Mouse (Mus musculus) brain, adult 2 months (tissue): ENCODE measurements at regions not wholly inside any gene's neighbourhood (a gene's known extent, or its start where the extent isn't known, plus 50 kb on each side); places are given as distances from the start of the nearest gene placed in this dataset.

Source experiments
- DNase-seq: peaks from one replicate; pipeline ENCODE4 v3.0.0; 2011; ENCODE audit warnings: low read depth, low spot score

GRCm38 (mm10) chr2:17290709-17291108 is 440.6 kb downstream of the Nebl start:
- DNase-seq: no peak

GRCm38 (mm10) chr2:17287598-17287997 is 443.7 kb downstream of the Nebl start:
- no peak for DNase-seq

GRCm38 (mm10) chr2:17249960-17250359 is 481.3 kb downstream of the Nebl start:
- DNase-seq: peak; percentile 2

GRCm38 (mm10) chr2:17245821-17246220 is 485.4 kb downstream of the Nebl start:
- peak; percentile 59 for DNase-seq

DNA sequence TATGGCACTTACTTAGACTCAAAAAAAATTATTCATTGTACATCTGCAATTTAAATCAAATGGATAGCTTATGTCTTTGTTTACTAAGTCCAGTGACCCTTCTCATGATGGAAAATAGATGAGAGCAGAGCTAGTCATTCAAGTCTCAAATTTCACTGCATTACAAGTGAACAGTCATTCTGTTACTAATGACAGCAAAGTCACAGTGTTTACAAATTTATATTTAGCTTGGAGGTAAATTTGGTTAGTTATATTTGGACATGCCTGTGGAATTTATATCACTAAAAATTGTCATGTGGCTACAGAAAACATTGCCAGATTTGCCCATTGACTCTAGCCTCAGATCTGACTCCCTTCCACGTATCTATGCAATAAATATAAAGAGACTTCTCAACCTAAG is 515.7 kb downstream of the Nebl start:
- no peak for DNase-seq

GRCm38 (mm10) chr2:17214881-17215280 is 516.4 kb downstream of the Nebl start:
- no peak for DNase-seq

DNA sequence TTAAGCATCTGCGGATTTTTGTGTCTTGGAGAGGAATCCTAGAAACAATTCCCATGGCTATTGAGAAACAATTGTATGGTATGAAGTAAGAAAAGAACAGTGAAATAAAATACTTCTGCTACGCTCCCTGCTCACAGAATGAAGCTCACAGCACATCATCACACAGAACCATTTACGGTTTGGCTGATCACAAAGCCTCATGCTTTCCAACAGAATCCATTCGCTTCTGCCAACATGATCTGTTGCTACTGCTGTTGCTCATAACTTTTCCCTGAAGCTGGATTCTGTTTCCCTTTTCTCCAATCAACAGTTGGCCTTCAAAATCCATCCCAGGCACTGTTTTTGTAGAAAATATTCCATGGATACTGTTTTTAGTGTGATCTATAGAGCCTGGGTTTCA is 518.7 kb downstream of the Nebl start:
- DNase-seq: no peak

DNA sequence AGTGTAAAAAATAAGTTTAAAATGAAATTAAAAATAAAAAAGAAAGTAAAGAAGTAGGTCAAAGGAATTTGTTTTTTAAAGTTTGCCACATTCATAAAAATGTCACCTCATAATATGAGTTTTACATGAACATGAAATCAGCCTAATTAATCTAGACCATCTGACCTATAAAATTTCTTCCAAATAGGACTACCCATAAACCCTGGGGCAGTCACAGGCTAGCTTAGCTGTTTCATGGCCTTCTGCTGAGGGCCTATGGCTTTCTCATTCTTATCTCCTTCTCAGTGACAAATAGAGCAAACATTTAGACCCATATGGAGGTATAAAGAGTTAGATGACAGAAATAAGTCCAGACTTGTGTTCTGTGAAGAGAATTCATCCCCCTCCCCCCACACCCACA is 520.2 kb downstream of the Nebl start:
- no peak for DNase-seq

DNA sequence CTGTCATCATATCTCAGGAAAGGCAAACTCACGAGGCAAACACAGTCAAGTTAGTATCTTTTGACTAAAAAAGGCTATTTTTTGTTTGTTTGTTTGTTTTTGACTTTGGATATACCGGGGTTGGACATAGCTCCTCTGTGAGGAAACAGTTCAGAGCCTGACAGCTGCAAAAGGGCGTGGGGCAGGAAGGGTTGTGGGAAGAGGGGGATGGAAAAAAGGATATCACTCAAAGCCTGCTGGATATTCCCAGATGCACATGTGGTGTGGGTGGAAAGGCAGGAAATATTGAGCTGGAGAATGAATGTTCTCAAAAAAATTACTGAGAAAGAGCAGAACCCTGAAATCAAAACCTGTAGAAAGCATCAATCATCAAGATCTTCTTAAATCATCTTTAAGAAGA is 537.7 kb downstream of the Nebl start:
- peak; percentile 8 for DNase-seq

GRCm38 (mm10) chr2:17189169-17189568 is 542.1 kb downstream of the Nebl start:
- DNase-seq: peak; percentile 12

DNA sequence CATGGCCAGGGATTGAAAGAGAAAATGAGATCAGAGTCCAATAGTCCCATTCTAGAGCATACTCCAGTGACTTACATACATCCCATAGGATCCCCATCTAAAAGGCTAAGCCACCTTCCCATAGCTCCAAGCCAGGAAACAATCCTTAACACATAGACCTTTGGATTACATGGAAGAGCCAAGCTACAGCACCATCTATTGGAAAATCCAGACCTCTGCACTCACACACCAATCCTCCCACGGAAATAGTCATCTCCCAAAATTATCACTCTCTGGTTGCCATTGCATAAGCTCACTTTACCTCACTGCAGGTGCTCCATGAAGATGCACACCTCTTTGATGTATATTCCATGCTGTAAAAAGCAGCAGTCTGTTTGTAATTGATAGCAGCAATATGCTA is 543.4 kb downstream of the Nebl start:
- DNase-seq: peak; percentile 41

DNA sequence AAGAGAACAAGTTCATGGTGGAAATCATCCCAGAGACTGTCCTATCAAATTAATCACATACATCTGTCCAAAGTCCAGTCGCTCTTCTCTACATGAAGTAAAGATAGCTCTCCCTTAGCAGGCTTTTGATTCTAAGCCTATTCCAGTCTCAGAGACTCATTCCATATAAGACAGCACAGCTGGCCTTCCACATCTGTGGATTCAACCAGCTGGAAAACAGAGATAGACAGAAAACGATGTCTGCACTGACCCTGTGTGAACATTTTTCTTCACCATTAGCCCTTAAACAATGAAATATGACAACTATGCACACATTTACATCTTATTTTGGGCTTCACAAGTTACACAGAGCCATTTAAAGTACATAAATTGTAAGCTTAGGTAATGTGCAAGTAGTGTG is 547.6 kb downstream of the Nebl start:
- DNase-seq: no peak

GRCm38 (mm10) chr2:17181597-17181996 is 549.7 kb downstream of the Nebl start:
- no peak for DNase-seq

DNA sequence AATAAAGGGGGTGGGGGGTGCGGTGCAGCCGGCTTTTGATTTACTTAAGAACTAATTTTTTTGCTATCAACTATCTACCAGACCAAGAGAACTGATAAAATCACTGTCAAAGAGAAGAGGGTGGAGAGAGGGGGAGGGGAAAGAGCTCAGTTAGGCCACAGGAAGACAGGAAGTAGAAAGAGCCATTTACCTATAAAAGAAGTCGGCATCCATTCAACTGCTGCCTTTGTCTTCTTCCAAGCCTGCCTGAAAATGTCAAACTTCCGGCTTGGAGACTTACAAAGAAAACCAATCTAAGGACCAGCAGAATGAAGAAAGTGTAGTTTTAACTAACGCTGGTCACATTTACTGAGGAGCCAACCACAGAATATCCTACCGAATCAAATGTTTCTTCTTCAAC is 562.4 kb downstream of the Nebl start:
- DNase-seq: no peak

DNA sequence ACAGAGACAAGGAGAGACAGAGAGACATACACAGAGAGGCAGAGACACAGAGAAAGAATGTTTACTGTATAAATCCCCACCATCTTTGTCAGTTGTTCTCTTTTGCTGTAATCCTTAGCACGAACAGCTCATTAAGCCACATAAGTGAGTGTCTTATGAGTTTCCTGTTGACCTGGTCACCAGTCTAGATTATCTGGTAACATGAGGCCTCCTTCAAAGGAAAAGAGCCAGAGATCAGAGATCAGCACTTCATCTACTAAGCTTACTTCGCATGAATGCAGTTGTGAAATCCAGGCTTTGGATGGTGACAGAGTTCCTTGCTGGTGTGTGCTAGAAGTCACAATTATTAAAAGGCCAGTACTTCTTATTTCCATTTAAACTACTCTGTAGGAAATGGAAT is 566.2 kb downstream of the Nebl start:
- no peak for DNase-seq

GRCm38 (mm10) chr2:17158463-17158862 is 572.8 kb downstream of the Nebl start:
- peak; percentile 16 for DNase-seq

- no peak for DNase-seq
These were observed 573.9 kb downstream of the Nebl start for GRCm38 (mm10) chr2:17157336-17157735.

- no peak for DNase-seq
These were observed 575.7 kb downstream of the Nebl start for GRCm38 (mm10) chr2:17155596-17155995.

DNA sequence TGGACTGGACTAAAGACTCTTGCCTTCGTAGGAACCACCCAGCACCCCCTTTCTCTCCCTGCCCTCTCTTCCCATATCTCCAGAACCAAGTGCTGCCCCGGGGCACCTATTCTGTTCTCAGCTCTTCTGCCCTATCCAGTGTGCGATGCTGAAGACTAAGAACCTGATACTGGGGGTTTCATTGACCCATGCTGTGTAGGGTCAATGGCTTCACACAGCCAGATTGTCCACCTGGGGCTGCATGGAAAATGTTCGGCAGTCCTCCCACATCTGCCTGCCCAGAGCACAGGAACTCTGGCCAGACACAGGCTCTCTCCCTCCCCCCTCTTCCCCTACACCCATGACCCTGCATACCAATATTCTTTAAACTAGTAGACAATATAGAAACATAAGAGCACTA is 607.6 kb downstream of the Nebl start:
- no peak for DNase-seq

- DNase-seq: no peak
These were observed 614.0 kb downstream of the Nebl start for GRCm38 (mm10) chr2:17117292-17117691.

DNA sequence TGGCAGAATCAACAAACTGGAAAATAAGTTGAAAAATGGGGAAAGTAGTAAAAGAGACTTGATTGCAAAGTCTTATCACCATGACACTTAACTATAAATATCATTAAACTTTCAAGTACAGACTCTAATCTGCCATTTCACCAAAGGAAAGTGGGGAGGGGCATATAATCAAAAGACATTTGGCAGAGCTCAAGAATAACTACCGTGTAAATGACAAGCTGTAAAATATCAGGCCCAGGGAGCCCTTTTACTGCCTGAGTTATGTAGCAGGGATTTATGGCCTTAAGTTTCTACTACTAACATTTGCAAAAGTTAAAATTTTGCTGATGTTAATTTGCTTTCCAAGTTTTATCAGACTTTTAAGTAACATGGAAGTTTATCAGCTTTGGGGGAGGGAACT is 620.1 kb downstream of the Nebl start:
- DNase-seq: no peak

GRCm38 (mm10) chr2:17101161-17101560 is 630.1 kb downstream of the Nebl start:
- DNase-seq: peak; percentile 56

DNA sequence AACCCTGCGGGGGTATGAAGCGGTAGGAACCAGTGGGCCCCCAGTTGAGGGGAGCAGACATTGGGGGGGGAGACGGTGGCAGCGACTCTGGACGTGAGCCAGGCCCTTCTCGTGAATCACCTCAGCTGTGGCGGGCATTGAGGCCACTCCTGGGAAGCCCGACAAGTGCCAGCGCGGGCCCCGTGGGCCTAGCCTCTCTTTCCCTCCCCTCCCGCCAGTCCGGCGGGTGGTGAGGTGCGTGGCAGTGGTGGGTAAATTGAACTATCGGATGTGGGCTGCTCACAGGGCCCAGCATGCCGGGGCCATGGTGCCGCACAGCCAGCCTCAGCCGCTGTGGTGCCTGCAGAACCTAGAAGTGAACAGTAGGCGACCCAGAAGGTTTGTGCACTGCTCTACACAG is 633.7 kb downstream of the Nebl start:
- no peak for DNase-seq

GRCm38 (mm10) chr2:17091454-17091853 is 639.8 kb downstream of the Nebl start:
- DNase-seq: no peak

GRCm38 (mm10) chr2:17081266-17081665 is 650.0 kb downstream of the Nebl start:
- peak; percentile 8 for DNase-seq
